Mouse (Mus musculus): Measurements from ENCODE around the gene Gm17349.
A peak's percentile ranks its signal among the peaks of the same experiment; 100 is the strongest.
"Not testable (repeated sequence)": the region's sequence is repeated elsewhere in the genome, so short reads cannot be mapped to it uniquely, and the experiment has no call there.

Gene Gm17349

GRCm38 (mm10) chr15:99705440-99706048 lies at the start of gene Gm17349:
Gene Gm17349 (minus strand): TSS chr15:99705490.
- peak in 1 of 2 experiments; percentile 70 for DNase-seq (ENCODE audit: low spot score in 2 of 2)

- DNase-seq (ENCODE audit: low spot score in 2 of 2): no peak
Observed at GRCm38 (mm10) chr15:99754204-99754603, 48.9 kb upstream of the Gm17349 start.

DNA sequence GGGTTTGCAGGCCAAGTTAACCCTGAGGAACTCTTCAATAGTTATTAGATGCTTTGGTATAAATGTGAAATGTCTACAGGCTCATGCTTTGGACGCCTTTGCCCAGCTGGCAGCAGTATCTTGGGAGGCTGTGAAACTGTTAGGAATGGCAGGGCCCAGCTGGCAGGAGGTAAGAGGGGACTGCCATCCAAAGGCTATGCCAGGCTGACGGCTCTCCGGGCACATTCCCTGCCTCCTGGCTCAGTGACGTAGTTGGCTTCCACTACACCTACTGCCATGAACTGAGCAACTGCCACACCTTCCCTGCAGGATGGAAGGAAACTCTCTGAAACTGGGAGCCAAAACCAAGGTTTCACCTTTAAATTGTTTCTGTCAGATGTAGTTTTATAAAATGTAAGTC lies 34.9 kb upstream of the Gm17349 start:
- DNase-seq (ENCODE audit: low spot score in 2 of 2): no peak

GRCm38 (mm10) chr15:99736675-99737074 lies 31.4 kb upstream of the Gm17349 start:
- no peak for DNase-seq (ENCODE audit: low spot score in 2 of 2)

DNA sequence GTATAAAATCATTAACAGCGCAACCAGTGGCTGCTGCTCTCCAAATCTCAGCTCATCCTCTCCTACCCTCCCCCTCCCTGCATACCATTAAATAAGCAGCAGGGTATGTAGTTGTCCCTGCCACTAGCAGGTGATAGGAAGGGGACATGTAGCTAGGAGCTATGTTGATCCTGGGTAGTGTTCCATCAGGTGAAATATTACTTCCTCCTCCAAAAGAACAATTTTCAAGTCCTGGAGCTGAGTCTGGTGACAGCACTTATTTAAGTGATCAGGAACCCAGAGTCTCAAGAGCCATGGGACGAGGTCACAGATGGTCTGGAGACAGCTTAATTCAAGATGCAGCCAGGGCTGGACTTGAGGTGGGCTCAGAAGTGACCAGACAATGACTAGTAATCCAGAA lies 30.3 kb upstream of the Gm17349 start:
- peak; percentile 100 for DNase-seq (ENCODE audit: low spot score in 2 of 2)

- DNase-seq (ENCODE audit: low spot score in 2 of 2): no peak
Observed at GRCm38 (mm10) chr15:99733186-99733585, 27.9 kb upstream of the Gm17349 start.

DNA sequence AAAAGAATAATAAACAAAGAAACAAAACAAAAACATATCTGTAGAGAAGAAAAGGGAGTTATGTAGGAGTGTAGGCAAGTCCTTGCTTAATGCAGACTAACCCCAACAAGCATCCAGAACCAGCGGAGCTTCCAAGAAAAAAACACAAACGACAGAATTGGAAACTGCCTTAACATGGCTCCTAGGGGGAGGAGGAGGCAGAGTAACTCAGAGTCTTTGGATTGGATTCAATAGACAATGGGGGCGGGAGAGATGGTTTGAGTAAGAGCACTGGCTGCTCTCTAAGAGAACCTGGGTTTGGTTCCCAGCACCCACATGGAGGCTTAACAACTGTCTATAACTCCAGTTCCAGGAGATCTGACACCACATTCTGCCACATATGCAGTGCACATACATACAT lies 26.4 kb upstream of the Gm17349 start:
- DNase-seq (ENCODE audit: low spot score in 2 of 2): no peak

DNA sequence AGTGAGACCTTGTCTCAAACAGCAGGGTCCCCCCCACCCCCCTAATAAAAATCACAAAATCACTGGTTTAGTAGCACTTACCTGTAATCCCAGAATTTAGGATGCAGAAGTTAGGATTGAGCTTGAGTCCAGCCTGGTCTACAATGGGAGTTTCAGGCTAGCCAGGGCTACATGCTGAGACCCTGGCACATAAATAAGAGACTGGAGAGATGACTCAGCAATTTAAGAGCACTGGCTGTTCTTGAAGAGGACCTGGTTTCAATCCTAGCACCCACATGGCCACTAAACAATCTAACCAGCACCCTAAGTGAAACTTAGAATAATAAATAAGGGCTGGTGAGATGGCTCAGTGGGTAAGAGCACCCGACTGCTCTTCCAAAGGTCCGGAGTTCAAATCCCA lies 25.9 kb upstream of the Gm17349 start:
- DNase-seq (ENCODE audit: low spot score in 2 of 2): no peak

DNA sequence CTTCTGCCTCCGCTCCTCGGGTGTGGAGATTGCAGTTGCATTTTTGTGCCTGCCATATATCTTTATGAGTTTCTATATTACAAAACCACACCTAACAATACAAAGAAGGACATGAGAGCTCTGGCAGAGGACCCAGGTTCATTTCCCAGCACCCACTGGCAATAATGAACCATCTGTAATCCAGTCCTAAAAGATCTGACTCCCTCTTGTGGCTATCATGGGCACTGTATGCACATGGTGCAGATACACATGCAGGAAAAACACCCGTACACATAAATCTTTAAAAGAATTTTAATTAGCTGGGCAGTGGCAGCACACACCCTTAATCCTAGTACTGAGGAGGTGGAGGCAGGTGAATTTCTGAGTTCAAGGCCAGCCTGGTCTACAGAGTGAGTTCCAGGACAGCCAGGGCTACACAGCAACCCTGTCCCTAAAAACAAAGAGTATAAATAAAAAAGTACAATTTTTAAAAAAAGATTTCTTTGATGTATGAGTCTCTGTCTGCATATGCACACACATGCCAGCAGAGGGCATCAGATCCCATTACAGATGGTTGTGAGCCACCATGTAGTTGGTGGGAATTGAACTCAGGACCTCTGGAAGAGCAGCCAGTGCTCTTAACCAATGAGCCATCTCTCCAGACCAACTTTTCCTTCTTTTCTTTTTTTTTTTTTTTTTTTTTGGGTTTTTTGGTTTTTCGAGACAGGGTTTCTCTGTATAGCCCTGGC lies 23.9 kb upstream of the Gm17349 start:
- DNase-seq (ENCODE audit: low spot score in 2 of 2): no peak

GRCm38 (mm10) chr15:99728211-99728610 lies 22.9 kb upstream of the Gm17349 start:
- DNase-seq (ENCODE audit: low spot score in 2 of 2): no peak

DNA sequence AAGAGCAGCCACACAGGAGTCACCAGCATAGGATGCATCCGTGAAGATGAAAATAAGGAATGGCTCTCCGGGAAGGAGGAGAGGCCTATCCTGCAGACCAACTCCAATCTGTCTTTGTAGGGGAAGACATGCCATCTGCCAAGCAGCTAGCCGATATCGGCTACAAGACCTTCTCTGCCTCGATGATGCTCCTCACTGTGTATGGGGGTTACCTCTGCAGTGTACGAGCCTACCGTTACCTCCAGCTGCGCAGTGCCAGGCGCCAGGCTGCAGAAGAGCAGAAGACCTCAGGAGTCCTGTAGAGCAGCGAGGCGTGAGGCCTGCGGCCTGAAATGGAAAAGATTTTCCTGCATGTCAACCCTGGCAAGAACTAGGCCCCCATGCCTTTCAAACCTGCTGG lies 22.2 kb upstream of the Gm17349 start:
- no peak for DNase-seq (ENCODE audit: low spot score in 2 of 2)

GRCm38 (mm10) chr15:99727039-99727438 lies 21.7 kb upstream of the Gm17349 start:
- DNase-seq (ENCODE audit: low spot score in 2 of 2): not testable (repeated sequence)

DNA sequence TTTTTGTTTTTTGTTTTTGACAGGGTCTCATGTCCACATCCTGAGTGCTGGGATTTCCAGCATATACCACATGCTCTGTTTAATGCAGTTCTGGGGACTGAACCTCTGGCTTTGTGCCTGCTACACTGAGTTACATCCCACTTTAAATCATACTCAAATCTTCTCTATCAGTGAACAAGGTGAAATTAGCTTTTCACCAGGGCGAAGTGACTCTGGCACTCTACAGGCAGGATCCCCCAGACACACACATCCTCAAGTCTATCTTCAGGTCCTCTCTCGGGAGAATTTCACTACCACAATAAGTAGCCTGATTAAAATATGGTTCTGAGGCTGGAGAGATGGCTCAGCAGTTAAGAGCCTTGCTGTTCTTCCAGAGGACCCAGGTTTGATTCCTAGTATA lies 21.3 kb upstream of the Gm17349 start:
- DNase-seq (ENCODE audit: low spot score in 2 of 2): no peak

- DNase-seq (ENCODE audit: low spot score in 2 of 2): peak; percentile 98
Observed at GRCm38 (mm10) chr15:99725341-99726155, 20.3 kb upstream of the Gm17349 start, which contains the start of gene Cox14. Gene Cox14 (plus strand): TSS chr15:99725618.

GRCm38 (mm10) chr15:99724292-99725021 lies 19.2 kb upstream of the Gm17349 start:
- peak in 1 of 2 experiments; percentile 76 for DNase-seq (ENCODE audit: low spot score in 2 of 2)

DNA sequence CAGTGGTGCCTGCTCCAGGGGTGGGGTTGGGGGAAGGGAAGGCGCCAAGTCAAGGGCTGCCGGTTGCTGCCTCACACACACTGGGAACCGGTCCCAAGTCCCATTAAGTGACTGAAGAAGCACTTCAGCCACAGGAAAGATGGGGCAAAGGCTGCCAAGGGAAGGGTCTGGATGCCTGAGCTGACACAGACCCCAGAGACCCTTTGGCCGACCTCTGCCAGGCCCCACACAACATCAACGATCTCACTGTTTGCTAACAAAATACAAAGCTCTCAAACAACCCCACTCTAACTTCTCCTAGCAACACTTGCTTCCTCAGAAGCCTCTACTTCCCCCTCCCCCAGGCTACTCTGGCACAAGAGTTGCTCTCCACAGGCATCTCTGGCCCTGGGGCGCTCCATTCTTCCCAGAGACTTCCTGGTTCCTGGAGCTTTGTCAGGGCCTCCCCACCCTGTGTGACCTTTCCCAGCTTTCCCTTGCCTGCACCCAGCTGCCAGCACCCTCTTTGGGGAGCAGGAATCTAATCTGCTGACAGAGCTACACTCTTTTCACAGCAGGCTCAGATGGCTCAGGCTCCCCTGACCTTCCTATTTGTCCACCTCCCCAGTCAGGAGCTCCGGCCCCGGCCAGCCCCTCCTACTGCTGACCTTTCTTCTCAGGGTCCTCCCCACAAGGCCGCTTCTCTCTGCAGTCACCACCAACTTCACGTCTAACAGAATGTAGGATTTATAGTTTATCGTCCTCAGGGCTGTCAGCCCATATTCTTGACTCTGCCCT lies 18.4 kb upstream of the Gm17349 start:
- DNase-seq (ENCODE audit: low spot score in 2 of 2): peak in 1 of 2 experiments; percentile 70

DNA sequence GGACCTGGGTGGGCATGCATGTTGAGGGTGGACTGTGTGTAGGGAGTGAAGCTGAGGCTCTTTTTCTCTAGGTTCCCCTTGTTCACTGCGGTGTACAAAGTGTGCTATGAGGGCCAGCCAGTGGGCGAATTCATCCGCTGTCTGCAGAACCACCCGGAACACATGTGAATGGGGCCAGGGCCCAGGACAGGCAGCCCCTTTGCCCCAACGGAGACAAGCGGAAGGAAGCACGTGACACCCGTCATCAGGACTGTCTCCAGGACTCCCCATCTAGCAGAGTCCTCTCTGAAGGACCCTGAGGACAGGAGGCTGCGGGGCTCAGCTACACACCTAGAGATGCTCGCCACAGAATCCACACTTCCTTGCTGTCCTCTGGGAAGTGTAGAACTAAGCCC lies 17.8 kb upstream of the Gm17349 start:
- DNase-seq (ENCODE audit: low spot score in 2 of 2): no peak

DNA sequence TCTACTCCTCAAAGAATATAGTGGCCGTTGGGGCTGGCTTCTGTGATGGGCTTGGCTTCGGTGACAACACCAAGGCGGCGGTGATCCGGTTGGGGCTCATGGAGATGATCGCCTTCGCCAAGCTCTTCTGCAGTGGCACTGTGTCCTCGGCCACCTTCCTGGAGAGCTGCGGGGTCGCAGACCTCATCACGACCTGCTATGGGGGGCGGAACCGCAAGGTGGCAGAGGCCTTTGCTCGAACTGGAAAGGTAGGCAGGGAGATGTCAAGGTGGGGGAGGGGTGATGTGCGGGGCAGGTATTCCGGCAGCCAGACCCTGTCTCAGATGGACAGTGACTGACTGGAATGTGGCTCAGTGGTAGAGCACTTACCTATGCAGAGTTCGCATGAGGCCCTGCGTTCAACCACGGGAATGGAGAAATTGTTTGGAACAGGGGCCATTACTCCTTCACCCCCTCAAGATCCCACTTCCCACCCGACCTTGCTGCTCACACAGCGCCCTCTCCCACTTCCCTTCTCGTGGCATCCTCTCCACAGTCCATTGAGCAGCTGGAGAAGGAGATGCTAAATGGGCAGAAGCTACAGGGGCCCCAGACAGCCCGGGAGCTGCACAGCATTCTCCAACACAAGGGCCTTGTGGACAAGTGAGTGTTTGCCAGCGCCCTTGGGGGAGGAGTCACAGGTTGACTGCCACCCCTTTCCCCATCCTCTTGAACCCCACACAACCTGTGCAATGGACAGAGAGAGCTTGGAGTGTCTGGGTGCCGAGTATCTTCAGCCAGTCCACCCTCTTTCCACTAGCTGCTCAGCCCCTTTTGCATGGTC lies 16.8 kb upstream of the Gm17349 start:
- DNase-seq (ENCODE audit: low spot score in 2 of 2): no peak

DNA sequence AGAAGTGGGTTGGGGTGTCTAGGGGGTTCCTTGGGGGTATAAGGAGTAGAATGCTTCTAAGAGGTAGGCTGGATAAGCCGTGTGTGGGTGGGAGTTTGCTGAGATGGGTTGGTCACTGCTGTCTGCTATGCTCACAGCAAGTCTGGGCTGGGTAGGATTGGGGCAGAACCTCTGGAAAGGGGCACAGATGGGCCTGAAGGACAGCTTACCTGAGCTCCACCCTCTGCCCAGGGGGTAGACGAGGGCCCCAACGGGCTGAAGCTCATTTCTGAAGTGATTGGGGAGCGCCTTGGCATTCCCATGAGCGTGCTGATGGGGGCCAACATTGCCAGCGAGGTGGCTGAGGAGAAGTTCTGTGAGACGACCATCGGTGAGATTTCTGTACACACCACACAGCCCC lies 14.6 kb upstream of the Gm17349 start:
- no peak for DNase-seq (ENCODE audit: low spot score in 2 of 2)

GRCm38 (mm10) chr15:99718461-99719021 lies 13.3 kb upstream of the Gm17349 start:
- no peak for DNase-seq (ENCODE audit: low spot score in 2 of 2)

All from left cerebral cortex, adult 9 months (tissue).